Mouse (Mus musculus) urinary bladder, postnatal 25 days (tissue): ENCODE measurements at regions not wholly inside any gene's neighbourhood (a gene's known extent, or its start where the extent isn't known, plus 50 kb on each side); places are given as distances from the start of the nearest gene placed in this dataset.
"Not testable (repeated sequence)": the region's sequence is repeated elsewhere in the genome, so short reads cannot be mapped to it uniquely, and the experiment has no call there.

Source experiments
- DNase-seq: peaks from one replicate; pipeline ENCODE4 v3.0.0; 2022; ENCODE audit warnings: low spot score

DNA sequence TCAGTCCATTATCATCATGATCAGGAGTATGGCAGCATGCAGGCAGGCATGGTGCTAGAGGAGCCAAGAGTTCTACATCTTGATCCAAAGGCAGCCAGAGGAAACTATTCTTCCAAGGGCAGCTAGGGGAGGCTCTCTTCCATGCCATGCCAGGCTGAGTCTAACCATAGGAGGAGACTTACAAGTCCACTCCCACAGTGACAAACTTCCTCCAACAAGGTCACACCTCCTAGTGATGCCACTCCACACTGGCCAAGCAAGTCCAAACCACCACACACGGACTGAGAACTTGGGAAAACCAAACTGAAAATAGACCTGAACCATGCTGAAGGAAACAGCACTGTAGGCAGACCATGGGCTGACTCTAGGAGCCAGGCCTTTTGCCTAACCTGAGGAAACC, 197.4 kb downstream of the Prex1 start:
- DNase-seq = no peak

DNA sequence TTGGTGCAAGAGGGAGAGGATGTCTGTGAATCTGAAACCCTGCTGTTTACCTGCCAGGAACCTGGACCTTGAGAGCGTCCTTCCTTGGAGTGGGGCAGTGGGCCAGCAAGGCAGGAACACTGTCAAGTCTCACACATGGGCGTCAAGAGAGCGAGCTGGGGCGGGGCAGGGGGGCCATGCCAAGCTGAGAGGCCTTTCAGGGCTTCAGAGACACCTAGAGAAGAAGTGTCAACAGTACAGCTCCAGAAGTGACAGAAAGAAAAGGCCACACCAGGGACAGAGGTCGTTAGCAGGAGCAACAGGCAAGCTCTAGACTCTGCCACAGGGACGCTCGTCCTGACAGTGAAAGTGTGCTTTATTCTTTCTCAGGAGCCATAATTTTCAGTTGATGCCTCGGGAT, 199.0 kb downstream of the Prex1 start:
- no peak for DNase-seq

DNA sequence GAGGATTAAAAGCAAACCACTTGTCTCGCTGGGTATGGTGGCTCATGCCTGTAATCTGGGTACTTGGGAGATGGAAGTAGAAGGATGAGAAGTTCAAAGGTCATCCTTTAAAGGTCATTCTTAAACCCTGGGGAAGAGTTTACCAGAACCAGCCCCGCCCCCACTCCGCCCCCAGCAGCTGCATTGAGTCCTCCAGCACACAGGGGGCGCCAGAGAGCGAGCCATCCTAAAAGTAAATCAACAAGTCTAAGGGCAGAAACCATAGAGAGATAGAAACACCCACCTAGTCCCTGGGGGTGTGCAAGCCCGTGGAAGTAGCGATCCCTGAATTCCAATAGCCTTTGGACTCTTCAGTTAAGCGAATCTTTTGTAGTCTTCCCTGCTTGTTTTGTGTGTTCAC, 201.1 kb downstream of the Prex1 start:
- DNase-seq = no peak

DNA sequence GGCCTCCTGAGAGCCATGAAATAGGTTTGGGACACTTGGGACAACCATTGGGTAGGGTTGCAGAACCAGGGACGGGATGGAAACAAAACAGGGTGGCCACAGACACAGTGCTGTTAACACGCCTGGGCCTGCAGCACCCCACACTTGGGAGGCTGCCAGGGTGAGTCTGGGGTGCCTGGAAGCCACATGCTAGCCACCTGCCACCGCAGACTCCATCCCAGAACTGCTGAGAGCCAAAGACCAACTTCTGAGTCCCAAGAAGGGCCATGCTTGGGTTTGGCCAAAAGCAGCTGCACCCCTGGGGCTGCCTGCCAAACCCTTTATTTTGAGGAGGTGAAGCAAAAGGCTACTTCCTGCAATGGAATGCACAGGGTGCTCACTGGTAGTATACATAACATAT, 202.2 kb downstream of the Prex1 start:
- DNase-seq = not testable (repeated sequence)

DNA sequence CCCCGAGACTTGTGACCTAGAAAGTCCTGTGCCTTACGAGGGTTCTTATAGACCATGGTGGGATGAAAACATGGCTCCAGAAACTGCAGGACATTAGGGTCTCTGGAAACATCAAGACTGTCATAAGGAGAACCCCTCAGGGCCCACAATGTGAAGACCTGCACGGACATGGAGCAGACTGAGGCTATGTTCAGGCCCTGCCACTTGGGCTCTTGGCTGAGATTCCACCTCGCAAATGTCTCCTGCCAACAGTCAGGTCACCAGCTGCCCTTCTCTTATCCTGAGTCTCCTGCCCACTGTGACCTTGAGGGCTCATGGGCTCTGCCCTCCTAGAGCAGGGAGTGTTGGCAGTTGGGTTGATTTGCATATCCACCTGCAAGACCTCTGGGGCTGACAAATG, 202.9 kb downstream of the Prex1 start:
- DNase-seq = no peak

DNA sequence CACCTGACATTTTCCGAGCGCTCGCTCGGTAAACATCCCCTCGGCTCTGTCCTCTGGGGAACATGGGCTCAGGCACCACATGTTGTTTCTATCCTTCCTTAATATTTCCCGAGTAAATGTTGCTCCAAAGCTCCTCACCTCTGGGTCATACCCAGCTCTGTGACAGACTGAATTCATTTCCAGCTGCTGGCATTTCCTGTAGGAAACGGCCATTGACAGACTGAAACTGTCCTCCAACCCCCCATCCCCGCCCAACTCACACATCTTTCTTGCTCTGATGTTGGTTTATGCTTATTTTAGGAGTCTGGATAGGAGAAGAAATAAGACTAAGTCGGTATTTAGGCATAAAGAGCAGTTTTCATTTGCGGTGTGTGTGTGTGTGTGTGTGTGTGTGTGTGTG, 204.0 kb downstream of the Prex1 start:
- no peak for DNase-seq

DNA sequence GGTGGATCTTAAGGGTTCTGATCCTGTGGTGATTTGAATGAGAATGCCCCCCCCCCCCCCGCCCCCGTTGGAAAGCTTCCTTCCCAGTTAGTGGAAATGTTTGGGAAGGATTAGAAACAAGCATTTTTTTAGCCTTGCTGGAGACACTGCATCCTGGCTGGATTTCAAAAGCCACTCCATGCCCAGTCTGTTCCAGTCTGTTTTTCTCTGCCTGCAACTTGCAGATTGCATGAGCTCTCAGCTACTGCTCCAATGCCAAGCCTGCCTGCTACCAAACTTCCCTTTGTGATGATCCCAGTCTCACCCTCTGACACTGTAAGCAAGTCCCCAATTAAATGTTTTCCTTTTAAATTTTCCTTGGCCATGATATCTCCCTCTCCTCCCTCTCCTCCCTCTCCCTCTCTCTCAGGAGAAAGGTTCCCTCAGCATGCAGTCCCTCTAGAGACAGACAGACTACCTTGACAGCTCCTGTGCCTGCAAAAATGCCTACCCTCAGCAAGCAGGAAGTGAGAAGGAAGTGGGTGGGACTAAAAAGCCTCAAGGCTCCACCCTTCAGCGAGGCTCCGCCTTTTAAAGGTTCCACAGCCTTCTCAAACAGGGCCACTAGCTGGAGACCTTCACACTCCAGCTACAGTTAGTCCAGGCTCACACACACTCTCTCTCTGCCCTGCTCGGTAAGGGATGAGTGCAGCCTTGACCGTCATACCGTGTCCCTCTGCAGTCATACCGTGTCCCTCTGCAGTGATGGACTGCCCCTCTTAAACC, 204.8 kb downstream of the Prex1 start:
- no peak for DNase-seq

DNA sequence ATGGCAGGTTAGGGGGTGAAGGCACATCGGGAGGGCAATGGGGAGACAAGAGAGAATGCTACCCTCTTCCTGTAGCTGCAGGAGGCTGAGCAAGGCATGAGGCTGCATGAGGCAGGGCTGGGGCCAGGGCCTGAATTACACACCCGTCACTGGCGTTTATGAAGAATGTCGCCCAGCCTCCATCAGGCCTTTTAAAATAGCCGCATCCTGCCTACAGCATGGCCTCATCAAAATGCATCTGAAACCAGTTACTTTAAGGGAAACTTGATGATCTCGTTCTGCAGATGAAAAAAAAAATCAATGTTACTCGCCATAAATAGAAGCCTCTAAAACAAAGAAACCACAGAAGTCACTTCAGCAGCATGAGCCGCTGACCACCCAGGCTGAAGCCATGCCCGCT, 208.3 kb downstream of the Prex1 start:
- DNase-seq = no peak

DNA sequence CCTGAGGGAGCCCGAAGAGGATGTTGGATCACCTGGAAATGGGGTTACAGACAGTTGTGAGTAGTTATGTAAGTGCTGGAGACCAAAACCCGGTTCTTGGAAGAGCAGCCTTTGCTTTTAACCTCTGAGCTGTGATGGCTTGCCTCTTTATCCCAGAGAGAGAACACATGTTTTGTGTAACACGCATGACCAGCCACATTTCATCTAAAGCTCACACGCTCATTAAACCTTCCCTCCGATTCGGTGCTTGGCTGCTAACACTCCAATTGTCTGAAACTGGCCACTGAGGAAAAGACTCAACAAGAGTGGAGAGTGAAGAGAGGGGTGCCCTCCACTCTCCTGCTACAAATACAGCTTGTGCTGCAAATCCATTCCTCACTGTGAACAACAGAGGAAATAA, 210.0 kb downstream of the Prex1 start:
- DNase-seq = no peak

DNA sequence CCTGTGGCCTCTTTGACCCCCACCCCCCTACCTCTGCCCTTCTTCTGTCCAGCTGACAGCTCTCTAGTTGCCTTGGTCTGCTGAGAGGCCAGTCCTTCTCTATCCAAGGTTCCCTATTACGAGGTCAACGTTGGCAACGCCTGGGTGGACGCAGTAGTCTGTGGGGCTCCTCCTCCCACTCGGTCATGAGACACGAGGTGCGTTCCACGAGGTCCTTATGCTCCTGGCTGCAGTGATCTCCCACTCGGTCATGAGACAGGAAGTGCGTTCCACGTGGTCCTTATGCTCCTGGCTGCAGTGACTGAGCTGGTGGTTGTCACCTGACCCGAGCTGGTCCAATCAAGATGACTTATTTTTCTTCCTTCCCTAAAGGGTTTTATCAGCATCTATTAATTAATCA, 220.7 kb downstream of the Prex1 start:
- DNase-seq = no peak

DNA sequence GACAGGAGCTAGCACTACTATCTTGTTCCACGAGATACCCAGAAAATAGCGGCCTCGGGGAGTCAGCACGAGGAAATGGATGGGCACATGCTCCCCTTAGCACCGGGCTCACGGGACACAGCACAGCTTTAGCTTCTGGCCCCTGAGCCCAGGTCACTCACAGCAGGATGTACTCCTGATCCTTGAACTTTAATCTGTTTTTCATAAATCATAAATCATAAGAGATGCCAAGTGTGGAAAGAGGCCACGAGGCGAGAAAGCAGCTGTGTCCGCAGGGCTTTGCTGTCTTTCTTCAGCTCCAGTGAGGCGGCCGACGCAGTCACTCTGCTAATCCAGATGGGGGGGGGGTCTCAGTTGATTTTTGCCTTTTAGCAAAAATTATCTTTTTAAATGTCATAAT, 221.2 kb downstream of the Prex1 start:
- no peak for DNase-seq

DNA sequence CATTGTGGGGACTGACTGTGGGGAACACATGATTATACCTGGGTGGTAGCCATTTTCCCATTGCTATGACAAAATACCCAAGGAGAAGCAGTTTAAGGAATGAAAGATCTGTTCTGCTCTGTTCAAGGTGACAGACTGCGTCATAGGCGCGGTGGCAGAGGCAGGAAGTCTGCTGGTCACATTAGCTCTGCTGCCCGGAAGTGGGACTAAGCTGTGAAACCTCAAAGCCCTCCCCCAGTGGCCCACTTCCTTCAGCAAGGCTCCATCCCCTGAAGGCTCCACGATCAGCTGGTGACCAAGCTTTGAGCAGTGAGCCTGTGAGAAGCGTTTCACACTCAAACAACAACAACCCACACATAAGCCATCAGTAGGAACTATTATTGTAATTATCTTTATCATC, 221.8 kb downstream of the Prex1 start:
- DNase-seq = no peak

DNA sequence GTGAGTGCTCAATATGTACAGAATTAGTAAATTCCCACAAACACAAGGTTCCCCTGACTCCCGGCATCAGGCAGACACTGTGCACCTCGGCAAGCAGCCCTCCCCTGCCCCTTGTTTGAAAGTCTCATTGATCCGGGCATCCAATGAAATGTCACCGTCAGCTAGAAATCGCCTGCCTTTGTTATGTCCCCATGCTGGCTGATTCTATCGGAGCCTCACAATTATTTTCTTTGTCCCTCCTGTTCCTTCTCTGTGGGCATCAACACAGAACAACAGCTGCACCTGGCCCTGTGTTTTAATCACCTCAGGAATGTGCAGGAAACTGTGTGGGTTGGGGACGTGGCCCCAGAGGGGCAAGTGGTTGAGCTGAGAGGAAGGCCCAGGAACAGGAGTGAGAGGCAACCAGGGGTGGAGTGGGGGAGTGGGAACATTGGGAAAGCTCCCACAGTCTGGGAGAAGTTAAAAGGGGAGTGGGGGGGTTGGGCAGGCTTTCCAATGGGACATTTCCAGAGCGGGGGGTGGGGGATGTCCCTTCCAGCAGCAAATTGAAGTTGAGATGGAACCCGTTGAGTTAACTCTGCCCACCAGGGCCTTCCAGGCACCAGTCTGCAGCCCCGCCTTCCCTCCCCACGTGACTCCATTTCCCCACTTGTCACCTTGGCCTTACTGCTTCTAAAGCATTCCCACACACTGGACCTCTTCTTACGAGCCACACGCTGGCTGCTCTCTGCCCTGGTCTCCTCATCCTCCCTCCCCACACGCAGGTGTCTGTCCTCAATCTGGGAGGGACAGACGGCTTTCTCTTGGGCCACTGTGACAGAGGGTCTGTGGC, 224.4 kb downstream of the Prex1 start:
- DNase-seq = no peak

DNA sequence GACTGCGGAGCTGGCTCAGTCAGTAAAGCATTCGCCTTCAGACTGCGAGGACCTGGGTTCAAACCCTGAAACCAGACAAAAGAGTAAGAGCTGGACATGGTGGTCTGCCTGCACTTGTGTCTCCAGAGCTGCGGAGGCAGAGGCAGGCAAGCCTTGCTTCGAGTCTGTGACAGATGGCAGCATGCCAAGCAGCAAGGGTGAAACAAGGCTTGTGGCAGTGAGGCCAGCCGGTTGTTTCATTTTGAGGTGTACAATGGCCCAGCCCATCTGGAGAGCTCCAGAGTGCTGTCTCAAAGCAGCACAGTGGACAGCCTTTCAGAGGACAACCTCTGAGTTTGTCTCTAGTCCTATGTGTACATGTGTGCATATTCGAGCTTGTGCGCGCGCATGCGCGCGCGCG, 225.9 kb downstream of the Prex1 start:
- no peak for DNase-seq

DNA sequence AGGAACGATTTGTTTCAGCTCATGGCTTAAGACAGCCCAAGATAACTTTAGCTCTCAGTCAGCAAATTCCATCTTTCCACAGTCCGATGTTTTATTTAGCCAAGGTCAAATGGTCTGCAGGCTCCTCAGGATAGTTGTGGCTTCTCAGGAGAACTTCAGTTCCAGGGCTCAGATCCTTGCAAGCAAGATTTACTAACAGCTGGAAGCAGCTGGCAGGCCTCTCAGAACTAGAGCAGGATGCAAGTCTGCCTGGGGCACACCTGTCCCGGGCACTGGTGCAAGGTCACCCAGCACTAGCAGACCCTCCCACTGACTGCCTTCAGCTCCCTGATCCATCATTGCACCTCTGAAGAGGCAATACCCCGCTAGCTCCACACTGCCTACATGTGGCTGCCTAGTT, 227.8 kb downstream of the Prex1 start:
- no peak for DNase-seq

DNA sequence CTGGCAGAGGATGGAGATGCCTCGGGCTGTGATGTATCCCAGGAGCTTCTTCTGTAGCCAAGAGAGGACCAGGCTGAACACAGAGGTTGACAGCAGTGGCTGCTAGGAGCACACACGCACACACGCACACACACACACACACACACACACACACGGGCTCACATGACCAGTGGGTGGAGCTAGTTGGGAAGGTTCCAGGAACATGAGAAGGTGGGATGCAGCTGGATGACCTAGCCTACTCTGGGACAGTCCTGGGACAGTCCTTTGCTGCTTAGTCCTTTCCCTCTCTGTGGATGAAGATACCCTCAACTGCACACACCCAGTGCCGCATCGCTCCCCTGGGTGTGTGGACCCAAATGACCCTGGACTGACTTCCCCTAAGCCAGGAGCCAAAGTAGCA, 228.3 kb downstream of the Prex1 start:
- no peak for DNase-seq

DNA sequence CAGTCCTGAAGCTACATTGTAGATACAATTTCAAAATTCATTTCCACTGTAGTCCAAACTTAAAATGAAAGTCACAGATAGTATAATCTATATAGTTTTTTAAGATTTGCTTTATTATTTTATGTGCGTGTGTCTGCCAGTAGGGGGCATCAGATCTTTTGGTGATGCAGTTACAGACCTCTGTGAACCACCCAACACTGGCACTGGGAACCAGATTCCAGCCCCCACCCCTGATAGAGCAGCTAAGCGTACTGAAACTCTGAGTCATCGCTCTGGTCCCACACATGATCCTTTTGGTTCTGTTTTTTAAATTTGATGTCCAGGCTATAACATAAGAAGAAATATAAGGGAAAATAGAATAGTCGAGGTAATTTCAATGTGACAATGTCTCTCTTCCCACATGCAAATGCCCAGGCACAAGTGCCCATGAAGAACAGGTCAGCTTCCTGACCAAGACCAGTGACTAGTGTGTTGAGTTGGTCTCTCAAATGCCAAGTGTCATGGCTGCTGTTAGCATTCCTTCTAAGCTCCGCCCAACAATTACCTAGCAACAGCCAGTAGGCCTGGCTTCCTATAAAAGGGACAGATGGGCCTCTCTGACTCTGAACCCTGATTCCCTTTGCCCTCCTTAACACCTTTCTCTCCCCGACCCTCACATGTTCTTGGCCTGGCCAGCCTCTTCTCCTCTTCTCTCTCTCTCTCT, 229.9 kb downstream of the Prex1 start:
- DNase-seq = no peak

DNA sequence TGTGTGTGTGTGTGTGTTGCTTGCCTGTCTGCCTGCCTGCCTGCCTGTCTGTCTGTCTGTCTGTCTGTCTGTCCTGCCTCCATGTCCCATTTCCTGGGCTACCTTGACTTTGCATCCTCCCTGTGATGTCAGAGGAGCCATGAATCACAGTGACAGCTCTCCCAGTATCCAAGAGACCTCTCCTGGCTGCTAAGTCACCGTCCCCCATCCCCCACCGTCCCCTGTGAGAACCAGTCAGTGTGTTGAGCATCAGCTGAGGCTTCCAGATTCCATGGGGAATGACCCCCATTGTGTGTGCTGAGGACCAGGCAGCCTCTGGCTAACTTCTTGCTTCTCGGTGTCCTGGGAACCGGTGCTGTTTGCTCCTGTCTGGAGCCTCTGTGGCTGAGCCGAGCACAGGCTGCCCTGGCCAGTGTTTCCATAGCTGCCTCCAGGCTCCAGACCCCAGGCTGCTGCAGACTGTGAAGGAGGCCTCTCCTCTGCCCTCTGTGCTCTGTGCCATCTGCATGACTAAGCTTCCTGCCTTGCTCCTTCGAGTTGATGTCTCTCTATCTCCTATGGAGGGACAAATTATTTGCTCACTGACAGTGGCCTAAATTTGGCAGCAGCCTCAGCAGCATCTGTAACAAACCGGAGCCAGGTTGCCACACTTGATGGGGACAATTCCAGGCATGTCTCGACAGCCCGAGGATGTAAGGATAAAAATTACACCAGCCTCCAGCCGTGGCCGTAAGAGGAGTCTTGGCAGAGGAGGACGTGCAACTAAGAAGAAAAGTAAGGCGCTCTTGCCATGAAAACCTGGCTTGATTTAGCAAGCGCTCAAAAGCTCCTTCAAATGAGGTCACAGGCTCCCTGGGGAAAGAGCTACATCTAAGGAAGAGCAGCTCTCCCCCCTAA, 230.7 kb downstream of the Prex1 start:
- no peak for DNase-seq

DNA sequence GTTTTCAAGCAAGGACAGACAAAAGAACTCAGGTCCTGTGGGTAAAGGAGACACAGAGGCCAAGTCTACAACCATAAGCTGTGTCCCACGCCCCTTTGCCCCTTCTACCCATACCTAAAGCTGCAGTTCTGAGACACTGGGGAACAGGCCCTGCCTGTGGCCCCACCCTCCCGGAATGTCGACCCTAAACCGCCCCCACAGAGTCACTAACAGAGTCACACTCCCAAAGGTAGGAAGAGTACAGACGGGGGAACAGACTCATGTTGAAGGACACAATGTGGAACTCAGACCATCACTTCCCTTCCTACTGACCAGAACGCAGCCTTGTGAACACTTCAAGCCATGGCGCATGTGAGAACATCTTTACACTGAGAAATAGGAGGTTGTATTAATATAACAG, 231.9 kb downstream of the Prex1 start:
- DNase-seq = no peak

DNA sequence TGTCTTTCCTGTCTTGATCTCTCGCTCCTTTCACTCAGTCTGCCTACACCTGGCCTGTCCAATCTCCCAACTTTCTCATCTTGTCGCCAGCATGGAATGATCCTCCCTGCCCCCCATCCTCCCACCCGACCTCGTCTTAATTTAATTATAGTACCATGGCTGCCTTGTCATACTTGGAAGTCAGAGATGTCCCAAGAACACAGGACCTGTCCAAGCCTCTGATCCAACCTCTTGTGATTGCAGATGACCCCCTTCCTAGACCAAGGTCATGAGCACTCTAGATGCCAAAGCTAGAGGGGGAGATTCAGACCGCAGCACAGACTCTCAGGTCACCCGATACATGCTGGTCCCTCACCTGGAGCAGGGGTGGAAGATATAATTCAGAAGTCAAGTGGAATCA, 232.3 kb downstream of the Prex1 start:
- no peak for DNase-seq

DNA sequence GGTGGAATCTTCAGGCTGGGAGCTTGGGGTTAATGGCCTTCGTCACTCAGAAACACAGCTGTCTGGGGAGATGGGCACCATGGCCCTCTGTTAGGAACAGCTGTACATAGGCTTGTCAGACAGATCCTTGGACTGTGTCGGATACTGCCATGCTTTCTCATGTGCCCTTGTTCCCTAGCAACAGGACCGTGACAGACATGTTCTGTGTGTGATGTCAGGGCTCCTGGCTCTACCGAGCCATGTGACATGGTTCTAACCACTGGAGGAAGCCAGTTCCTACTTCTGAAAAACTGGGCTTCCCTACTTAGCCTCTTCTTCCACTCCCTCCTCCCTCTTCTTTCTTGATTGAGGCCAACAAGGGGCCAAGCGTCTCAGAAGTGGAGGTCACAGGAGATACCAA, 232.7 kb downstream of the Prex1 start:
- no peak for DNase-seq

DNA sequence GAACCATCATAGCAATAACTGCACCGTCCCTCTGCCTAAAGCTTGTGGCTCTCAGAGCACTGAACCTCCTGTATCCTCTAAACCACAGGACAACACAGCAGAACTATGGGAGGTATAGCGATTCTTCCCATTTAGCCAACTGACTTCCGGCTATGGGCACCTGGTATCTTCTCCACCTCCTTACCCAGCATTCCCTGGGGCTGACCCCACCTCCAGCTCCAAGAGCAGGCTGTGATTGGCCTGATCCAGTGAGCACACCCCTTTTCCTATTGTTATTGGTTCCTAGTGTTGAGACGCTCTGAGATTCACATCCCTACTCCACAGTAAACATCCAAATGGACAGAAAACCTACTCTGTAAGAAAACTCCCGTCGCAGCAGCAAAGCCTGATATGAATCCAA, 236.7 kb downstream of the Prex1 start:
- no peak for DNase-seq
